Mouse (Mus musculus) CH12.LX (cell line): ENCODE results near the gene Ppp1r26.

Experiments used
- CHD1 ChIP-seq: IDR thresholded peaks from 2 replicates; pipeline ENCODE4 v1.6.1; 2012; ENCODE audit warnings: low read depth, low read length, improper control_type of control experiment, inconsistent platforms
- CTCF ChIP-seq, 2 experiments: IDR thresholded peaks in 1 of 2; conservative IDR thresholded peaks in 1 of 2; 2 replicates each; pipeline ENCODE4 v1.5.1; 2011 to 2012; ENCODE audit warnings: low read depth in 2 of 2, low read length in 2 of 2, improper control_type of control experiment in 1 of 2, inconsistent platforms in 1 of 2, mild to moderate bottlenecking in 1 of 2, moderate library complexity in 1 of 2
- HCFC1 ChIP-seq: IDR thresholded peaks from 2 replicates; pipeline ENCODE4 v1.6.1; 2012; ENCODE audit warnings: low read depth, mild to moderate bottlenecking, inconsistent platforms, low read length, improper control_type of control experiment
- IRF4 ChIP-seq: IDR thresholded peaks from 2 replicates; pipeline ENCODE4 v1.6.1; 2014; ENCODE audit warnings: low read depth, mild to moderate bottlenecking, inconsistent platforms, low read length, improper control_type of control experiment
- SMC3 ChIP-seq: IDR thresholded peaks from 2 replicates; pipeline ENCODE4 v1.6.1; 2011; ENCODE audit warnings: low read depth, low read length, improper control_type of control experiment
- UBTF ChIP-seq: IDR thresholded peaks from 2 replicates; pipeline ENCODE4 v1.6.1; 2012; ENCODE audit warnings: low read depth, mild to moderate bottlenecking, inconsistent platforms, low read length, improper control_type of control experiment, moderate library complexity

GRCm38 (mm10) chr2:28409566-28409965 lies 37.0 kb upstream of the Ppp1r26 start:
- TF ChIP-seq HCFC1, result no peak
- no peak for TF ChIP-seq CTCF (conservative IDR thresholded peaks at IDR 0.05 in 1 of 2, IDR thresholded peaks at IDR 0.05 in 1 of 2; ENCODE audit: low read depth in 2 of 2, low read length in 2 of 2)
- no peak for TF ChIP-seq CHD1
- no peak for TF ChIP-seq SMC3
- no peak for TF ChIP-seq UBTF
- no peak for TF ChIP-seq IRF4
